Mouse (Mus musculus) heart, adult 11 months (tissue): ENCODE results near the gene Hdgfl3.
"Not testable (repeated sequence)": the region's sequence is repeated elsewhere in the genome, so short reads cannot be mapped to it uniquely, and the experiment has no call there.

Experiments
- DNase-seq: peaks from one replicate; pipeline ENCODE4 v3.0.0; 2022

The Hdgfl3 gene

DNA sequence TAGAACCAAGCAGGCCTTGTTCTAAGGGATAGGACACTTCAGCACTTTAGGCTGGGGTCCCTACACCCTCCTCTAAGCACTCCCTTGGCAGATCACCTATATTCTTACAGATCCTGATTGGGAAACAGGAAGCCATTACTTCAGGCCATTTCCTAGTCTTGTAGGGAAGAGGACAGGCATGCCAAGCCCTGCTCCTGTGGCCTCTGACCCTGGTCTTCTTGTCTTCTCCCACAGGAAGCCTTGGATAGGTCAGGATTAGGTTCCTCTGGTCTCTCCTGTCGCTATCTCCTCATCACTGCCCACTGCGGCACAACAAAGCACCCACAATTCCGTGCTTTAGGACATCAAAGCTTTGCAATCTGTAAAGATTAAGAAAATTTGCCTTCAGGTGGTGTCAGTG is 82.6 kb downstream of the Hdgfl3 start:
- peak; percentile 87 for DNase-seq

DNA sequence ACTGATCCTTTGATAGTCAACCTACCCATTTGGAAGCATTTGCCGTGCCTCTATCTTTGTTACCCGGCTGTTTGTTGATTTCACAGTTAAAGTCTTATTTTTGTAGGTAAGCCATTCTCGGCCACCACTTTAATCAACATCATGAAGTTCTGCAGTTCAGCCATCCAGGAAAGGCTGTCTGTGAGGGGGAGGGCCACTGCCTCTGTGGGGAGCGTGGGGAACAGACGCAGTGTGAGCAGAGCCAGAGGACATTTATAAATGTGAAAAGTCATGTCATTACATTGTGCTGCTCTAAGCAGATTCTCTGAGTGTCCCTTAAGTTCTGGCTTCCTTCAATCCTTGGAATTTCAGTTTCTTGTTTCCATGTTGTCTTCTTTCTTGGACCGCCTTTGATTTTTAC is 84.1 kb downstream of the Hdgfl3 start:
- DNase-seq, result peak; percentile 91

GRCm38 (mm10) chr7:81849633-81850032 is 84.6 kb downstream of the Hdgfl3 start:
- DNase-seq, result peak; percentile 84

DNA sequence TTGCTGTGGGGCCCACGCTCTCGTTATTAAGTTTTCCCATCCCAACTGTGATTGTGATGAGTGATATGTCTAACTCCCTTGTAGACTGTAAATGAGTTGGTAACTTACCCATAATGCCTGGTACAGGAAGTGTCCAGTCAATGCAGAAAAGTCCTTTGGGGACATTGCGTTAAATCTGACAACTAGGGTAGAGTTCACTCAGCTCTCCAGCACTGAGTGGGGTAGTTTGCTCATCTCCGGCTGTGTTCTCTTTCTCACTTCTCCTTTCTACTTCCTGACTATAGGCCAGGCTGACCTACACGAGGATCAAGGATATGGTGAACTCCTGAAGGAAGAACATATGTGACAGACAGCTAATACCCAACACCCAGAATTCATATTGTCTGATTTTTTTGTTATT is 85.1 kb downstream of the Hdgfl3 start:
- peak; percentile 95 for DNase-seq

DNA sequence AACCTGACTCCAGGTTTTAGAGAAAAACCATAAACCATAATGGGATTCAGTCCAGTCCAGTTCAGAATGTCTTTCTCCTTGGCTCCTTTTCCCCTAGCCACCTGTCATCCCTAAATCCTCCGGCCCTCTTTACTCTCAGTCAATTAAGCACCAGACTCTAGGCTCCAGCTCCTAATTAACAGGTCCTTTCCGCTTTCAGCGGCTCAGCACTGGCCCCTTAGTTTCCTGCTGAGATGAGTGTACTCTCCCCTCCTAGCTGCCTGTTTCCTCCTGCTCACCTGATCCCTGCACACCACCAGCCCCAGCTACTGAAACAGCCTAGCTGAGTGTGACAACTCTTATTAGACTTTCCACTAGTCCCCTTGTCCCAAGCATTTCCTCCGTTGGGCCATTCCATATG is 86.5 kb downstream of the Hdgfl3 start:
- DNase-seq, result no peak

- peak; percentile 55 for DNase-seq
Measured at GRCm38 (mm10) chr7:81847010-81847409, 87.3 kb downstream of the Hdgfl3 start.

GRCm38 (mm10) chr7:81846008-81846407 is 88.3 kb downstream of the Hdgfl3 start:
- peak; percentile 74 for DNase-seq

GRCm38 (mm10) chr7:81845313-81845712 is 89.0 kb downstream of the Hdgfl3 start:
- peak; percentile 53 for DNase-seq

GRCm38 (mm10) chr7:81844801-81845200 is 89.5 kb downstream of the Hdgfl3 start:
- peak; percentile 53 for DNase-seq

- DNase-seq, result peak; percentile 87
Measured at GRCm38 (mm10) chr7:81843903-81844302, 90.4 kb downstream of the Hdgfl3 start.

DNA sequence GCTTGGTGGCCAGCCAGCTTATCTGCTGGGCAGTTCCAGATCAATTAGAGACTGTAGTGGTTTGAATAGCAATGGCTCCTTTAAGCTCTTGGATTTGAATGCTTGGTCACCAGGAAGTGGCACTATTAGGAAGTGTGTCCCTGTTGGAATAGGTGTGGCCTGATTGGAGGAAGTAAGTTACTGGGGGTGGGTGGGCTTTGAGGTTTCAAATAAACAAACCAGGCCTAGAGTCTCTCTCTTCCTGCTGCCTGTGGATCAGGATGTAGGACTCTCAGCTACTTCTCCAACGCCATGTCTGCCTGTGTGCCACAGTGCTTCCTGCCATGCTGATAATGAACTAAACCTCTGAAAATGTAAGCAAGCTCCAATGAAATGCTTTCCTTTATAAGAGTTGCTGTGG is 91.3 kb downstream of the Hdgfl3 start:
- DNase-seq, result peak; percentile 87

- DNase-seq, result peak; percentile 68
Measured at GRCm38 (mm10) chr7:81842141-81842540, 92.1 kb downstream of the Hdgfl3 start.

DNA sequence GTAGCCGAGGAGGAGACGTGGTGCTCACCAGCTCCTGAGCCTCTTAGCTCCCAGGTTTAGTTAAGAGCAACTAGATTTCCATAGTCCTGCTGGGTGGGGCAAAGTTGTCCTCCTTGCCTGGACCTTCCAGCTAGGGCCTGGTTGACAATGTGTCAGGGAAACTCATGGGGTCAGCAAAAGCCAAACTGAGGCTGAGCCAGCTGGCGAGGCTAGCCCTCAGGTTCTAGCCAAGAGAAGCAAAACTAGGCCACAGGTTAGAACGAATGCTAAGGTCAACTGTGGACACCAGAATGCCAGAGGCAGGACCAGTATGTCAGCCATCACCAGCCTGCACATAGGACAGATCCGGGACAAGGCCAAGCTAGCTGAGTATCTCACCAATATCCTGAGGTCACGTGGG is 92.8 kb downstream of the Hdgfl3 start:
- DNase-seq, result peak; percentile 98

DNA sequence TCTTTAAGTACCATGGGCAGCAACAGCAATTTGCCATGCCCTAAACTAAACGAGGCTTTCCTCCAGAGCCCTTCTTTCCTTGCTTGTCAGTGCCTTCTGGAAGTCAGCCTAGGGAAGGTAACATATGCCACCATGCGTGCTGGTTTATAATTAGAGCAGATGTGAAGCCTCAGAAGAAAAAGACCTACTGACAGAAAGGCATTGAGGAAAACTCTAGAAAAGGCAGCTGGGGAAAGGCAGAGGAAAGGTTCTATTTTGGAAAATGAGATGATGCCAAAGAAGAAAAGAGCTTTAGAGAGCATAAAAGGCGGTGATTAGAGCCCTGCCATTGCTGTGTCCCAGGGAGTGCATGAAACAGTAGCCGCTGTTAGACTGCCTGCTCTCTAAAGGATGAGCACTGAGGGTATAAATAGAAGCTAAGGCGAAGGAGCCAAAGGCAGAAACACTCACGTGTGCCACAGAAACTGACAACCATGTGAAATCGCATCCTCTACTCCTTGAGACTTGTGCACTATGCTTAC is 93.6 kb downstream of the Hdgfl3 start:
- peak; percentile 87 for DNase-seq

GRCm38 (mm10) chr7:81839746-81840145 is 94.5 kb downstream of the Hdgfl3 start:
- DNase-seq, result peak; percentile 66

- DNase-seq, result not testable (repeated sequence)
Measured at GRCm38 (mm10) chr7:81837771-81838170, 96.5 kb downstream of the Hdgfl3 start.

GRCm38 (mm10) chr7:81835430-81835829 is 98.8 kb downstream of the Hdgfl3 start:
- no peak for DNase-seq

DNA sequence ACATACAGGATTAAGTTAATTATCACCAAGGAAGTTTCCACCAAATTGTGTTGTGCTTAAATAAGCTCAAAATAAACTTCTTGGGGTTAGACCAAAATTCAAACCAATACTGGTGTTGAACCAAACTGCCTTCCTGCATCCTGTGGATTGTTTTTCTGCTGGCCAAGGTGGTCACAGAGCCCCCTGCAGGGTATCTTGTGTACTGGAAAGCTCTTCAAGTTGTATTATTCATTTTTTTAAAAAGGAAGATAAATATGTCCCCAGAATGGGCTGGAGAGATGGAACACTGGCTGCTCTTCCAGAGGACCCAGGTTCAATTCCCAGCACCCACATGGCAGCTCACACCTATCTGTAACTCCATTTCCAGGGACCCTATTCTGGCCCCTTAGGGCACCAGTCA is 99.4 kb downstream of the Hdgfl3 start:
- no peak for DNase-seq
